Mouse (Mus musculus) G1E (cell line): Measurements from ENCODE around the gene Phactr4.

Experiments
- CTCF ChIP-seq: IDR thresholded peaks from 2 replicates; pipeline ENCODE4 v1.5.1; 2012; ENCODE audit warnings: low read depth, low read length, inconsistent platforms, mixed read lengths
- GATA1 ChIP-seq: IDR thresholded peaks from 2 replicates; pipeline ENCODE4 v1.6.1; 2012; ENCODE audit warnings: borderline replicate concordance, low read length, inconsistent platforms, mixed read lengths

- no peak for TF ChIP-seq CTCF
- no peak for TF ChIP-seq GATA1
Observed at GRCm38 (mm10) chr4:132350123-132350740, 72.1 kb downstream of the Phactr4 start.
